Mouse (Mus musculus): ENCODE measurements around the gene Mpp5.

GRCm38 (mm10) chr12:78747406-78747805 lies 1.3 kb upstream of the Mpp5 start:
- TF ChIP-seq CTCF (IDR thresholded peaks at IDR 0.05; ENCODE audit: low read depth, low read length), result no peak
- TF ChIP-seq POLR2A (IDR thresholded peaks at IDR 0.05; ENCODE audit: insufficient read depth, low read length), result no peak
